Mouse (Mus musculus) E14TG2a.4 (cell line): ENCODE data around the gene Fgfr1op.
"Not testable (repeated sequence)": the region's sequence is repeated elsewhere in the genome, so short reads cannot be mapped to it uniquely, and the experiment has no call there.

Experiments used
- CTCF ChIP-seq: conservative IDR thresholded peaks from 2 replicates; pipeline ENCODE4 v1.5.1; 2014; ENCODE audit warnings: low read length
- NANOG ChIP-seq: IDR thresholded peaks from 2 replicates; pipeline ENCODE4 v1.6.1; 2014; ENCODE audit warnings: borderline replicate concordance, low read length, mixed read lengths
- POU5F1 ChIP-seq: IDR thresholded peaks from 2 replicates; pipeline ENCODE4 v1.6.1; 2014; ENCODE audit warnings: low read length, borderline replicate concordance

- not testable (repeated sequence) for TF ChIP-seq CTCF, NANOG, POU5F1
Observed at GRCm38 (mm10) chr17:8116378-8116777, 48.9 kb upstream of the Fgfr1op start.
